Mouse (Mus musculus): ENCODE measurements around the gene Sp3. TPM values are rescaled to one million over a fixed set of nuclear protein-coding genes. Genes with fewer than 3 reads are reported as not detected.
"Not testable (repeated sequence)": the region's sequence is repeated elsewhere in the genome, so short reads cannot be mapped to it uniquely, and the experiment has no call there.

Gene Sp3
- total RNA-seq (2021): 10 to 100 TPM; 51.4 to 56.6 TPM
- long read RNA-seq, experiment 1, full-length matches to known transcripts: 28 of 39 reads
- long read RNA-seq, experiment 1, partial matches to known transcripts: 6 of 39 reads
- long read RNA-seq, experiment 1, other reads (novel, unspliced or antisense): 5 of 39 reads
- long read RNA-seq, experiment 2, full-length matches to known transcripts: 12 of 22 reads
- long read RNA-seq, experiment 2, partial matches to known transcripts: 5 of 22 reads
- long read RNA-seq, experiment 2, other reads (novel, unspliced or antisense): 5 of 22 reads

- intact Hi-C loops (cut with DNase I): loop anchor here (2.0 to 5.0 kb wide), 3 partner anchors 80 to 463 kb away; no protein-coding TSS in a partner anchor
- H3K4me3 ChIP-seq: peak within 1 kb of the TSS; percentile 97
- peak; percentile 96 to 97 for DNase-seq (ENCODE audit: extremely low spot score in 1 of 2, low spot score in 2 of 2)
- H3K27ac ChIP-seq: peak within 1 kb of the TSS; percentile 100
- no peak; the same call in 1 of the 2 replicates for TF ChIP-seq CTCF (IDR thresholded peaks at IDR 0.05)
These were observed at the start of gene Sp3 for GRCm38 (mm10) chr2:72980337-72981074. Gene Sp3, minus strand, starts transcription at chr2:72980446.

- intact Hi-C loops (cut with DNase I): no loop called here
- Histone ChIP-seq H3K27ac (no peak overlapping the region), H3K4me3 (no peak overlapping the region)
- no peak for DNase-seq (ENCODE audit: extremely low spot score in 1 of 2, low spot score in 2 of 2)
- no peak for TF ChIP-seq CTCF (IDR thresholded peaks at IDR 0.05)
These were observed 49.6 kb upstream of the Sp3 start for GRCm38 (mm10) chr2:73029846-73030245.

GRCm38 (mm10) chr2:73028019-73028418 lies 47.8 kb upstream of the Sp3 start:
- intact Hi-C loops (cut with DNase I): no loop called here
- DNase-seq (ENCODE audit: extremely low spot score in 1 of 2, low spot score in 2 of 2): no peak
- TF ChIP-seq CTCF (IDR thresholded peaks at IDR 0.05): no peak
- no peak overlapping the region for H3K27ac ChIP-seq
- no peak overlapping the region for H3K4me3 ChIP-seq

- TF ChIP-seq CTCF (IDR thresholded peaks at IDR 0.05): no peak
- intact Hi-C loops (cut with DNase I): no loop called here
- no peak for DNase-seq (ENCODE audit: extremely low spot score in 1 of 2, low spot score in 2 of 2)
- H3K4me3 ChIP-seq: no peak overlapping the region
- H3K27ac ChIP-seq: no peak overlapping the region
These were observed 46.9 kb upstream of the Sp3 start for GRCm38 (mm10) chr2:73027126-73027525.

- intact Hi-C loops (cut with DNase I): no loop called here
- no peak for TF ChIP-seq CTCF (IDR thresholded peaks at IDR 0.05)
- no peak overlapping the region for H3K4me3 ChIP-seq
- DNase-seq (ENCODE audit: extremely low spot score in 1 of 2, low spot score in 2 of 2): no peak
- no peak overlapping the region for H3K27ac ChIP-seq
These were observed 43.6 kb upstream of the Sp3 start for GRCm38 (mm10) chr2:73023803-73024202.

GRCm38 (mm10) chr2:73021046-73021445 lies 40.8 kb upstream of the Sp3 start:
- H3K27ac ChIP-seq: no peak overlapping the region
- H3K4me3 ChIP-seq: no peak overlapping the region
- no peak for DNase-seq (ENCODE audit: extremely low spot score in 1 of 2, low spot score in 2 of 2)
- intact Hi-C loops (cut with DNase I): no loop called here
- no peak for TF ChIP-seq CTCF (IDR thresholded peaks at IDR 0.05)

- DNase-seq (ENCODE audit: extremely low spot score in 1 of 2, low spot score in 2 of 2): peak; percentile 61 to 62
- TF ChIP-seq CTCF (IDR thresholded peaks at IDR 0.05): no peak
- intact Hi-C loops (cut with DNase I): no loop called here
- Histone ChIP-seq H3K27ac (no peak overlapping the region), H3K4me3 (no peak overlapping the region)
These were observed 39.3 kb upstream of the Sp3 start for GRCm38 (mm10) chr2:73019371-73020146.

- H3K4me3 ChIP-seq; H3K27ac ChIP-seq; intact Hi-C loops (cut with DNase I); DNase-seq (ENCODE audit: extremely low spot score in 1 of 2, low spot score in 2 of 2): not testable (repeated sequence)
These were observed 33.8 kb upstream of the Sp3 start for GRCm38 (mm10) chr2:73014063-73014462.

GRCm38 (mm10) chr2:73012636-73013035 lies 32.4 kb upstream of the Sp3 start:
- intact Hi-C loops (cut with DNase I): no loop called here

GRCm38 (mm10) chr2:73007472-73007871 lies 27.2 kb upstream of the Sp3 start:
- TF ChIP-seq CTCF (IDR thresholded peaks at IDR 0.05): no peak
- DNase-seq (ENCODE audit: extremely low spot score in 1 of 2, low spot score in 2 of 2): no peak
- Histone ChIP-seq H3K4me3 (no peak overlapping the region), H3K27ac (no peak overlapping the region)
- intact Hi-C loops (cut with DNase I): loop anchor here (5.0 kb wide), 1 partner anchor 40 kb away; no protein-coding TSS in a partner anchor

More at GRCm38 (mm10) chr2:73012636-73013035, 32.4 kb upstream of the Sp3 start:
- no peak overlapping the region for H3K27ac ChIP-seq
- TF ChIP-seq CTCF (IDR thresholded peaks at IDR 0.05): no peak
- no peak overlapping the region for H3K4me3 ChIP-seq
- peak in 1 of 2 experiments; percentile 13 for DNase-seq (ENCODE audit: extremely low spot score in 1 of 2, low spot score in 2 of 2)

- Histone ChIP-seq H3K4me3 (no peak overlapping the region), H3K27ac (no peak overlapping the region)
- no peak for TF ChIP-seq CTCF (IDR thresholded peaks at IDR 0.05)
- intact Hi-C loops (cut with DNase I): loop anchor here (5.0 kb wide), 1 partner anchor 41 kb away; no protein-coding TSS in a partner anchor
- no peak for DNase-seq (ENCODE audit: extremely low spot score in 1 of 2, low spot score in 2 of 2)
These were observed 25.6 kb upstream of the Sp3 start for GRCm38 (mm10) chr2:73005611-73006515.

Measured in left cerebral cortex, adult 2 months (tissue).